Mouse (Mus musculus): Measurements from ENCODE around the gene Rsbn1l.

- TF ChIP-seq CTCF (conservative IDR thresholded peaks at IDR 0.05; ENCODE audit: low read length) (no peak), POU5F1 (IDR thresholded peaks at IDR 0.05; ENCODE audit: borderline replicate concordance, low read length) (no peak)
These were observed 51.6 kb downstream of the Rsbn1l start for GRCm38 (mm10) chr5:20904647-20905046.
